Mouse (Mus musculus) gastrocnemius, postnatal 10 days (tissue): ENCODE data around the gene Rnd2. TPM values are rescaled to one million over a fixed set of nuclear protein-coding genes. Genes with fewer than 3 reads are reported as not detected.
"Not testable (repeated sequence)": the region's sequence is repeated elsewhere in the genome, so short reads cannot be mapped to it uniquely, and the experiment has no call there.

Source experiments
- DNase-seq: peaks from one replicate; pipeline ENCODE4 v3.0.0; 2021; ENCODE audit warnings: mixed read lengths
- long read RNA-seq, 2 experiments: library from polyadenylated mRNA; stranded (forward); transcript quantifications; one replicate each; pipeline ENCODE4 v2.0.0; 2021
- total RNA-seq, 2 experiments: library from RNA; stranded (reverse); gene quantifications; 2 replicates each; pipeline ENCODE4 v1.2.3; 2021

Rnd2 gene
- total RNA-seq, result 1 to 10 TPM; 5.0 to 5.8 TPM
- long read RNA-seq, experiment 1, partial matches to known transcripts, result 0 of 6 reads
- long read RNA-seq, experiment 1, other reads (novel, unspliced or antisense), result 2 of 6 reads
- long read RNA-seq, experiment 2, partial matches to known transcripts, result 0 of 6 reads
- long read RNA-seq, experiment 2, other reads (novel, unspliced or antisense), result 1 of 6 reads

DNA sequence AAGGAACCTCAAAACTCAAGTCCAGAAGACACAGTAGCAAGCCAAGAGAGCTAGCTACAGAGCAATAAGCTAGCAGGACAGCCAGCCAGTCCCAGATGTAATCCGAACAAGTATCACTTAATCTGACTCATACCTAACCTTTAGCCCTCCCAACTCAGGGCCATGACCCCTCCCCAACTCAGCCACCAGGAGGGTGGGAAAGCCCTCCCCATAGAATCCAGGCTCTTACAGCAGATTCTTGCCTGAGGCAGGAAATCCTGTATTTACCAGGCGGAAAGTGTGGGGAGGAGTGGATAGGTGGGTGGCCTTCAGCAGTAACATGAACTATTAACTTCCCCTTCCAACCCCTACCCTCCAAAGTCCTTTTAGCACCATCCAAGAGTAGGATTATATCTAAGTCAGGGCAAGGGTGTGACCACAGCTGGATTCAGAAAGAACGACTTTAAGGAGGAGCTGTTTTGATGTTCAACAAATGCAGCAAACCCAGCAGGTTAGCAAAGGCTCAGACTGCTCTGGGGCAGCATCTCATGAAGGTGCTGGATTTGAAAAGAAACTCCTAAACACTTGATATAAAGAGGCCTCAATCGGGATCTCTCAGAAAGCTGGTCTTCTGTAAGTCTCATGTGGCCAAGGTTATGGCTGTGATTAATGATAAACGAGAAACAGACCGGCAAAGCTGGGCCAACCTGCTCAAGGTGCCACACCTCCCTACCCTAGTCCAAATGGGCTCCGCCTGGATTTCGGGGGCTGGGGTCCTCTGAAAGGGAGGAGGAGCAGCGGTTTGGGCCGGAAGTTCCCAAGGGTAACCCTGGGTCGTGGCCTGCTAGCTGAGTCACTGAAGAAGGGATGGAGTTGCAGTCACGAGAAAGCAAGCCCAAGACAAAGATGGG lies at the start of gene Rnd2:
Rnd2 (plus strand) TSS at position 789 of the 890 bp plus-strand sequence.
- no peak for DNase-seq

- DNase-seq, result no peak
Observed at GRCm38 (mm10) chr11:101415306-101415705, 49.5 kb upstream of the Rnd2 start.

- DNase-seq, result no peak
Observed at GRCm38 (mm10) chr11:101416433-101417100, 48.2 kb upstream of the Rnd2 start.

DNA sequence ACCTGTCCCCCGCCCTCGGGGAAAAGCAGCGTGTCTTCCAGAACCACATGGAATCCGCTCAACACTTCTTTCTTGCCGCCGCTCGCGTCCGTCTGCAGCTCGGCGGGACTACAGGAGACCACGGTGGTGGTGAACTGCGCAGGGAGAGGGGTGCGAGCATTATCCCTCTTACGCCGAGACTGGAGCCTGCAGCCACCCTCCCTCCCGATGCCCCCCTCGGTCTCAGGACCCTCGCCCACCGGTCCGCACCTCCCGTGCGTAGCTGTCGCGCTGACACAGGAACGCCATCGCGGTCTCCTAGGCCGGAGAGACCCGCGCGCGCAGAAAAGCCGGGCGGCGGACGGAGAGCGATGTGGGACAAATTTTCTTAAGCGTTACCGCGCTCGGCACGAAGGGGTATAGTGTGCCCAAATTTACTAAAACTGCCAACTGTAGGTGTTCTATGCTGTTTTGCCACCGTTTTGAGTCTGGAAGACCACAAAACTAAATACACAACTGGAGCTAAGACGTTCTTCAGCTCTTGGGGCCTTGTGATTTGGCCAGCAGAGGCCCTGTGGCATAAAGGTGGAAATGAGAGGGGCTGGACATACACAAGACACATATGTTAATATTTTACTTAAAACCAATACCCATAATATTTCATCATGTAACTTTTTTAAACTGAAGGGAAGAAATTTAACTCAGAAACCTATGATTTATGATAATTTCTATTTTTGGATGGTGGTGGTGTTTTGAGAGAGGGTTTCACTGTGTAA lies 47.5 kb upstream of the Rnd2 start, which contains the start of gene Aarsd1:
Aarsd1 (minus strand) TSS at position 515 of the 755 bp plus-strand sequence.
- peak; percentile 93 for DNase-seq

GRCm38 (mm10) chr11:101418991-101419390 lies 45.8 kb upstream of the Rnd2 start:
- no peak for DNase-seq

- DNase-seq, result no peak
Observed at GRCm38 (mm10) chr11:101419610-101420009, 45.2 kb upstream of the Rnd2 start.

DNA sequence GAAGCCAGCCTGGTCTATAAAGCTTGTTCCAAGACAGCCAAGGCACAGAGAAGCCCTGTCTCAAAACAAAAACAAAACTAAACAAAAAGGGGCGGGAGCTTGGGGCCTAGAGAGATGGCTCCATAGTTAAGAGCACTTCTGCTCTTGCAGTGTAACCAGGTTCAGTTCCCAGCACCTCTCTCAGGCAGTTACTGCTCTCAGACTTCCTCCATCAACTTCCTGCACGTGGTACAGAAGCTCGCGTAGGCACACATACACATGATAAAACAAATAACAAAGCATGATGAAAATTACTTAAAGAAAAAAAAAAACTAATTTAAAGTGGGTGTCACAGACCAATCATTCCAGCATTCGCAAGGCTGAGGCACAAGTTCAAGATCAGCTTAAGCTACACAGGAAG lies 44.7 kb upstream of the Rnd2 start:
- no peak for DNase-seq

- peak; percentile 25 for DNase-seq
Observed at GRCm38 (mm10) chr11:101424105-101424851, 40.5 kb upstream of the Rnd2 start, which contains the start of gene Gm27029. Gm27029 (minus strand) TSS chr11:101424796.

GRCm38 (mm10) chr11:101424925-101425813 lies 39.6 kb upstream of the Rnd2 start, which contains the start of the genes Rundc1 and Ptges3l:
Rundc1 (plus strand) TSS chr11:101425085.
Ptges3l (minus strand) TSS chr11:101425333.
- DNase-seq, result peak; percentile 100

- DNase-seq, result no peak
Observed at GRCm38 (mm10) chr11:101426165-101426564, 38.6 kb upstream of the Rnd2 start.

GRCm38 (mm10) chr11:101431327-101431726 lies 33.5 kb upstream of the Rnd2 start:
- DNase-seq, result no peak

- DNase-seq, result no peak
Observed at GRCm38 (mm10) chr11:101433396-101433795, 31.4 kb upstream of the Rnd2 start.

DNA sequence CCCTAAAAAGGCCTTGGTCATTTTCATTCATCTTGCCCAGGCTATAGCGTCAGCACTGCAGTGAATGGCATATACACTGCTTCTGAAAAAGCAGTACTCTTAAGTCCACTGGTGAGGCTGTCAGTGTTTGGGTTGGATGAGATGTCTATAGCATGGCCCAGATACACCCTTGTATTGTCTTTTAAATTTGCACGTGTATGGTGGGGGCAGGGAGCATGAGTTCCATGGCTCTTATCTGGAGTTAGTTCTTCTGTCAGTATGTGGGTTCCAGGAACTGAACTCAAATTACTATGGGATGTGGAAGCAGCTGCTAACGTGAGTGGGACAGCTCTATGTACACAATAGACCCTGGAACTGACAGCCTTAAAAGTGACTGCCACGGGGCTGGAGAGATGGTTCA lies 29.0 kb upstream of the Rnd2 start:
- no peak for DNase-seq

- DNase-seq, result no peak
Observed at GRCm38 (mm10) chr11:101436916-101437315, 27.9 kb upstream of the Rnd2 start.

- not testable (repeated sequence) for DNase-seq
Observed at GRCm38 (mm10) chr11:101438006-101438405, 26.8 kb upstream of the Rnd2 start.

DNA sequence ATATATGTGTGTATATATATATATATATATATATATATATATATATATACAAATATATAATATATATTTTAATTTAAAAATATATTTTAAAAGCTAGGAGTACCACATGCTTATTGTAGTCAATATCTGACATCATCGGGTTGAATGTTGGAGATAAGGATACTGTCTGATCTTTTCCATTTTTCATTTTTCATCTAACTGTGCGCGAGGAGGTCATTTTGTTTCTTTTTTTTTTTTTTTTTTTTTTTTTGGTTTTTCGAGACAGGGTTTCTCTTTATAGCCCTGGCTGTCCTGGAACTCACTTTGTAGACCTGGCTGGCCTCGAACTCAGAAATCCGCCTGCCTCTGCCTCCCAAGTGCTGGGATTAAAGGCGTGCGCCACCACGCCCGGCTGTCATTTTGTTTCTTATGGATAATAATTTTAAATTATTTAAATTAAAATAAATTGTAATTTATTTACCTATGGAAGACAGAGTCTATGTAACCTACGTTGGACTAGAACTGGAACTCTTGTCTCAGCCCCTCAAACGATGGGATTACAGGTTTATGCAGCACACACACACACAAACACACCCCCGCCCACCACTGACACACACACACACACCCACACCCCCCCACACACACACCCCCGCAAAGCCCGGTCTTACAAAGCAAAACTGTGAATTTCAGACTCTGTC lies 23.2 kb upstream of the Rnd2 start:
- not testable (repeated sequence) for DNase-seq

- peak; percentile 87 for DNase-seq
Observed at GRCm38 (mm10) chr11:101442127-101442693, 22.6 kb upstream of the Rnd2 start, which contains the start of gene Rpl27. Rpl27 (plus strand) TSS chr11:101442298.

DNA sequence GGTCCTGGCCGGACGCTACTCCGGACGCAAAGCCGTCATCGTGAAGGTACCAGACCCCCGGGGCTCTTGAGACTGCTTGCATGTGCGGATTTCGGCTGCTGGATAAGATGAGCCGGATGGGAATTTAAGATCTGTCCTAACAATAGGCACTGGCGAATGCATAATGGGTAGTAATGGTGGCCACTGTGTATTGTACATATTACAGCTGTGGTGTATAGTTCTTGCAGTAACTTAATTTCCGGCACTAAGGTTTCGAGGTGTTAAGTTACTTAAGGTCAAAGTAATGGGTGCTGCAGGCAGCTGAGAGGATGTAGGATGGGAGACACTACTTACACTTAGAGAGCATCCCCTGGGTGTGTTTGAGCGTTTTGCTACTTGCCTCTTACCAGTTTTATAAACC lies 22.0 kb upstream of the Rnd2 start:
- no peak for DNase-seq

GRCm38 (mm10) chr11:101446319-101446718 lies 18.5 kb upstream of the Rnd2 start:
- DNase-seq, result no peak
